Mouse (Mus musculus) megakaryocyte, embryonic 14.5 days (primary cell): ENCODE data around the gene Clstn2.

ENCODE experiments used
- FLI1 ChIP-seq: IDR thresholded peaks from 2 replicates; pipeline ENCODE4 v1.6.1; 2012; ENCODE audit warnings: low read length, inconsistent platforms, mixed read lengths
- GATA1 ChIP-seq: IDR thresholded peaks from 3 replicates; pipeline ENCODE4 v1.6.1; 2012; ENCODE audit warnings: mixed read lengths, low read length, inconsistent platforms, borderline replicate concordance

DNA sequence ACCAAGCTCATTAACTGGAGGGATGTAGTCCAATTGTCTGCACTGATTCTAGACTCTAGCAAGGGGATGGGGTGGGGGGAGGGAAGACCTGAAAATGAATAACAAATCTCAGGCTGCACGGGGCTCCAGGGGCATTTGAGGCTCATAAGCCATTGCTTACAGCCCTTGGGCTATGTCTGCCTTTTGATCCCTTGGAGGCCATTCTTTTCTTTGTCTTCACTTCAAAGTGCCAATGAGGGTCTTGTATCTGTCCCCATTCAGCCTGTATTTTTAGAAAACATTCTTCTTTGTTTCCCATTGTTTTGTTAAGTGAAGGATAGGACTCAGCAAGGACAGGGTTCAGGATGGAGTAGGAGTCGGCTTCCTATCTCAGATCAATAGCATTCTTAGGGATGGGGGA lies 556.0 kb downstream of the Clstn2 start:
- TF ChIP-seq GATA1 (no peak), FLI1 (no peak)
